Mouse (Mus musculus) testis, adult 2 months (tissue): Measurements from ENCODE around the gene Cdh23.

Experiments
- CTCF ChIP-seq: fragments of 200-500 bp; IDR thresholded peaks from 2 replicates; pipeline ENCODE4 v1.5.1; 2012; ENCODE audit warnings: low read depth, mild to moderate bottlenecking, inconsistent platforms, low read length, moderate library complexity; ENCODE audit not compliant: control insufficient read depth, insufficient read depth, insufficient replicate concordance
- POLR2A ChIP-seq: fragments of 200-500 bp; IDR thresholded peaks from 2 replicates; pipeline ENCODE4 v1.6.1; 2012; ENCODE audit warnings: low read depth, mild to moderate bottlenecking, inconsistent platforms, low read length, moderate library complexity; ENCODE audit not compliant: control insufficient read depth

DNA sequence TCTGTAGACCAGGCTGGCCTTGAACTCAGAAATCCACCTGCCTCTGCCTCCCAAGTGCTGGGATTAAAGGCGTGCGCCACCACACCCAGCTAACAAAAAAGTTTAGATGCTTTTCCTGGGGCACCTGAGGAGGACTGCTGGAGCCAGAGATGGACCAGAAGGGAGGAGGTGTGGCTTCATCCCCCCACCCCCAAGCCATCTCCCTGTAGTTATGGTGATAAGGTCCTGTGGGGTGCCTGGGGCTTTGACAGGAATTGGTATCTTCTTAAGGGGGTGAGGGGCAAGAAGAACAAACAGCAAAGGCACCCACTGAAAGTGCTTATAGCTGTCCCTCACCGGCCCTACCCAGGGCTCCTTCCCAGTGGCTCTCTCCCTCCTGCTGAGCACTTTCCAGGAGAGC is 30.6 kb upstream of the Cdh23 start:
- TF ChIP-seq CTCF, result no peak
- TF ChIP-seq POLR2A, result no peak
